Mouse (Mus musculus): ENCODE data around the gene Arpc2. TPM values are rescaled to one million over a fixed set of nuclear protein-coding genes. Genes with fewer than 3 reads are reported as not detected.
"Not testable (repeated sequence)": the region's sequence is repeated elsewhere in the genome, so short reads cannot be mapped to it uniquely, and the experiment has no call there.

Gene Arpc2
- polyA plus RNA-seq, 1 experiment, result 150 TPM

DNA sequence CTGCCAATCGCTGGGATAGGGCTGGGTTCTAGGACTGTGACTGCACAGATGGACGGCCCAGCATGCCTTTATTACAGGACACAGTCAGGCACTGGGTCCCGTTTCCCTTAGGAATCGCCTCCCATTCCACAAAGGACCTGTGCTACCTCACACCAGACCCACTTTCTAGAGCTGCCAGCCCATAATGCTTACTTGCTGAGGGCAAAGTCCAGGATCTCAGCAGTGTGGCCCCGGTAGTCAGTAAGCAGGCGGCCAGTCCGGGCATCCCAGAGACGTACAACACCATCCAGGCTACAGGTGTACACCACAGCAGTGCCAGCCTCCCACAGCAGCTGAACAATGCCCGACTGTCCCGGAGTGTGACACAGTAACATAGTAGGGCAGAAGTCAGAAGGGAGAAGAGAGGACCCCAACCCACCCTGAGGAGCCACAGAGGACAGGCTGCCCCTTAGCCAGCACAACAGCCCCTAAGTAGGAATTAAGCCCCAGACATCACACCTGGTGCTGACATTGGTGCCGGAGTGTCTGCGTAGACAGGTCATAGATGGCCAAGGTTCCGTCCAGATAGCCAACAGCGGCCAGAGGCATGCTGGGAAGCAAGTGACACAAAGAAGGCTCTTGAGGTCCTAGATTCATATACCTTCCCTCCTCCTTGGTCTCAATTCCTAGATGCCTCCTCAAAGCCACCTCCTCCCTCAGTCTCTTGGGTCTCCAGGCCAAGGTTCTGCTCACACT, 44.9 kb downstream of the Arpc2 start:
- Histone ChIP-seq H3K27ac (ENCODE audit: control insufficient read depth, insufficient read depth, low read depth, low read length, poor library complexity) (no peak overlapping the region), H3K4me3 (replicated peaks; ENCODE audit: control insufficient read depth, low read depth, low read length) (no peak overlapping the region), H3K4me1 (ENCODE audit: control insufficient read depth, insufficient read depth, low read length) (0 out of 2 replicates have a peak, but pooled peaks cover 1% of the 10 kb centered on the region)
- WGBS, result 89% methylated on average over 14 of the region's 14 CpGs
- TF ChIP-seq POLR2A (IDR thresholded peaks at IDR 0.05; ENCODE audit: borderline replicate concordance, control insufficient read depth, low read depth, low read length), result no peak
- TF ChIP-seq CTCF (IDR thresholded peaks at IDR 0.05; ENCODE audit: control insufficient read depth, insufficient read depth, low read length), result no peak

DNA sequence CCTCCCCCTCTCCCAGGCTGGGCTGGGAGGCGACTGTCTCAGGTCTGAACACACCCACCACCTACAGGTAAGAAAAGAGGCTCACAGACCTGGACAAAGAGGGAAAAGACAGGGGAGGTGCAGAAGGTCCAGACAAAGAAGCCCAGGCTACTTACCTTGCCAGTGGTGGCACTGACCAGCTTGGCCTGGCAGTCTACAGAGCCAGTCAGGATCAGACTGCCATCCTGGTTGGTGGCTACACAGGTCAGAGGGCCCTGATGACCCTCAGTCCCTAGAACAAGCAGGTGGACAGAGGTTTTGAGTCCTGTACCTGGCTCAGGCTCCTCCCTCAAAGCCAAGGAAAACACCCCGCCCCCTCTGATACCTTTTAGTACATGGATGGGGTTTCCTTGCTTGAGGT, 45.5 kb downstream of the Arpc2 start:
- no peak overlapping the region for H3K27ac ChIP-seq (ENCODE audit: control insufficient read depth, insufficient read depth, low read depth, low read length, poor library complexity)
- H3K4me3 ChIP-seq (replicated peaks; ENCODE audit: control insufficient read depth, low read depth, low read length), result no peak overlapping the region
- 0 out of 2 replicates have a peak, but pooled peaks cover 1% of the 10 kb centered on the region for H3K4me1 ChIP-seq (ENCODE audit: control insufficient read depth, insufficient read depth, low read length)
- WGBS, result 83% methylated on average over 2 of the region's 2 CpGs
- no peak for TF ChIP-seq POLR2A (IDR thresholded peaks at IDR 0.05; ENCODE audit: borderline replicate concordance, control insufficient read depth, low read depth, low read length)
- TF ChIP-seq CTCF (IDR thresholded peaks at IDR 0.05; ENCODE audit: control insufficient read depth, insufficient read depth, low read length), result no peak

DNA sequence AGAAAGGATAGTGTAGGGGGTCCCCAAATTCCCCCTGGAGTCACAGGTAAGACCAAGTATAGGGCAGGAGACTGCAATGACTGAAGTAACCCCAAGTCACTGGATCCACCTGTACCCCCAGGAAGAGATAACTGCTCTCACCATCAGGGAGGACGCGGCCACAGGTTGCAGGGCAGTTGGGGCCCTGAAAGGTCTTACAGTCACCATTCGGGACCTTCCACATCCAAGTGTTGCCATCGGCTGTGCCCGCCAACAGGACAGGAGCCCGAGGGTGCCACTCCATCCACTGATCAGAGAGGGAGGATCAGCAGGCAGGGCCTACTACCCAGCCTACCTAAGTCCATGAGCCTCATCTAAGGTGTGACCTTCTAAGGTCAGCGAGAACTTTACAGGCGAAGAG, 46.0 kb downstream of the Arpc2 start:
- Histone ChIP-seq H3K4me3 (replicated peaks; ENCODE audit: control insufficient read depth, low read depth, low read length) (no peak overlapping the region), H3K4me1 (ENCODE audit: control insufficient read depth, insufficient read depth, low read length) (0 out of 2 replicates have a peak, but pooled peaks cover 1% of the 10 kb centered on the region), H3K27ac (ENCODE audit: control insufficient read depth, insufficient read depth, low read depth, low read length, poor library complexity) (no peak overlapping the region)
- no peak for TF ChIP-seq POLR2A (IDR thresholded peaks at IDR 0.05; ENCODE audit: borderline replicate concordance, control insufficient read depth, low read depth, low read length)
- no peak for TF ChIP-seq CTCF (IDR thresholded peaks at IDR 0.05; ENCODE audit: control insufficient read depth, insufficient read depth, low read length)
- WGBS, result 93% methylated on average over 8 of the region's 8 CpGs

DNA sequence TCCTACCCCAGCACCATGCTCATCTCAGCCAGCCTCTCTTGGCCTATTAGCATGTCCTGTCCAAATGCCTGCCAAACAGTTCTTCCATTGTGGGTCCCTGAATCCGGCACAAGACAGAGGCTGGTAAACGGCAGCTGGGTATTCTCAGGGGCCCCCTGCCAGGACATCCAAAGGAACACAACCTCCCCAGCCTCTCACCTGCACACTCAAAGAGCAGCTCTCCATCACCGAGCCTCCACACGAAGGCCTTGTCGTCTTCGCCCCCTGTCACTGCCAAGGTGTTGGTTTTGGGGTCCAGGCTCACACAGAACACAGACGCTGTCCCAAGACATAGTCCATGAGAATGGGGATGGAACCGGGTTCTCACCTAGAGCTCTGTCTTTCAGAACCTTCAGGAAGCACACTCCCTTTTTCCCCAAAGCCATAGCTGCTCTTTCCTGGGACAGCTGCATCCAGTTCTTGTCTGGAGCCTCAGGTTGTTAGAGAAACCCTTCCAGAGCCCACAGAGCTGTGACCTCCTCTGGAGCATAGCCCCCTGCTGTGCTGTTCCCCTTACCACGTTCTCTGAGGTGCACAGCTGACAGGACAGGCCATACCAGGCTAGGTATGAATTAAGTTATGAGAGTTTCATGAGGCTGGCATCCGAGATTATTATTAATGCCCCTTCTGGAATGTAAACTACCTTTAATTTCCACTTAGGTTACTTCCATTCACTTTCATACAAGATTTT, 47.2 kb downstream of the Arpc2 start:
- 0 out of 2 replicates have a peak, but pooled peaks cover 1% of the 10 kb centered on the region for H3K4me1 ChIP-seq (ENCODE audit: control insufficient read depth, insufficient read depth, low read length)
- no peak overlapping the region for H3K4me3 ChIP-seq (replicated peaks; ENCODE audit: control insufficient read depth, low read depth, low read length)
- TF ChIP-seq CTCF (IDR thresholded peaks at IDR 0.05; ENCODE audit: control insufficient read depth, insufficient read depth, low read length), result no peak
- TF ChIP-seq POLR2A (IDR thresholded peaks at IDR 0.05; ENCODE audit: borderline replicate concordance, control insufficient read depth, low read depth, low read length), result no peak
- no peak overlapping the region for H3K27ac ChIP-seq (ENCODE audit: control insufficient read depth, insufficient read depth, low read depth, low read length, poor library complexity)
- WGBS, result 83% methylated on average over 10 of the region's 10 CpGs

DNA sequence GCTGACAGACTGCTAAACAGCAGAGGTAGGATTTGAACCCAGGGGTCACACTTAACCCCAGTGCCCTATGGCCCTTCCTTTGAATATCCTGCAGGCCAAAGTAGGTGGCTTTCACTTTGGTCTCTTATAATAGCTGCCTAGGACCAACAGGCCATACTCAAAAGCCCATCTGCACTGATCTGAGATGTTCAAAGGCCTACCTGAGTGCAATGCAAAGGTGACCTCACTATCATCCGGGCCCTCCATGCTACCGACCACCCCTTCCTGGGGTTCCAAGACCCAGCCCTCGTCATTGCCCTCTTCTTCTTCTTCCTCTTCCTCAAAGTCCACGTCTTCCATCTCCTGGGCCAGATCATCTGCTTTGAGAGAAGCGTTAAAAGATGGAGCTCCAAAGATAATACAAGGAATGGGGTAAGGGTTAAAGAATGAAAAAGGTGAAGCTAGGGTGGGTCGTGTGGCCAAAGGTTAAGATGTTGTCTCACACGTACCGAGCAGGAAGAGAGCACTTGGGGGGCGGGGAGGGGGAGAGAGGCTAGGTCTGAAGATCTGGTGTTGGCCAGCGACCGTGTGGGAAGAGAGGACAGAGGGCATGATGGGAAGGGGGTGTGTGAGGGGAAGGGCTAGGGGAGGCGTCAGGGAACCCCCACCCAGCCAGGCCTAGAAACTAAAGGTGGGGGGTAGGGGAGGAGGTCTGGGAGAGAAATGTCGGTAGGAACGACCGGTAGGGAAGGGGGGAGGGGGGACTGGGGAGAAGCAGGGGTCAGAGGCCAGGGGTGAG, 48.0 kb downstream of the Arpc2 start:
- peak overlapping the region; percentile 81 for H3K4me3 ChIP-seq (replicated peaks; ENCODE audit: control insufficient read depth, low read depth, low read length)
- H3K27ac ChIP-seq (ENCODE audit: control insufficient read depth, insufficient read depth, low read depth, low read length, poor library complexity), result peak overlapping the region; percentile 72
- 0 out of 2 replicates have a peak, but pooled peaks cover 1% of the 10 kb centered on the region for H3K4me1 ChIP-seq (ENCODE audit: control insufficient read depth, insufficient read depth, low read length)
- 6% methylated on average over 15 of the region's 15 CpGs for WGBS
- TF ChIP-seq POLR2A (IDR thresholded peaks at IDR 0.05; ENCODE audit: borderline replicate concordance, control insufficient read depth, low read depth, low read length) (no peak), CTCF (IDR thresholded peaks at IDR 0.05; ENCODE audit: control insufficient read depth, insufficient read depth, low read length) (no peak)

DNA sequence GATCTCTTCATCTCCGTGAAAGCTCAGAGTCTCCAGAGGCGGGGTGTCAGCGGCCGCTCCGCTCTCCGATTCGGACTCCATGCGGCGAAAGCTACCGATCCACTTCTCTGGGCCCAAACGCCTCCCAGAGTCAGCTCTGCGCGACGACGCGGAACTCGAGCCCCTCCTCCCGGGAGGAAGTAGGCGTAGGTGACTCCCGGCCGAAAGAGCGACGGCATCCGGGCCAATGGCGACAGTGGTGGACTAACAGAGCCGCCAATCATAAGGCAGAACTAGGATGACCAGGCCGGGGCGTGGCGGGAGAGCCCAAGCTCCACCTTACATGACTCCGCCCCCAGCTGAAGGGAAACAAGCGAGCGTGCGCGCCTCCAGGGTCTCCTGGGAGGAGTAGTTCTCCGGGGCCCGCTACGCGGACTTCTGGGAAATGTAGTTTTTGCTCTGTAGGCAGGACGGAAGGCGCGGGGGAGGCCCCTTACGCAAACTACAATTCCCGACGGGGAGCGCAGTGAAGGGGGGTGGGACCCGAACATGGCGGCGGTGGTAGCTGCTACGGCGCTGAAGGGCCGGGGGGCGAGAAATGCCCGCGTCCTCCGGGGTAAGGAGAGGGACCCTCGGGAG, 48.8 kb downstream of the Arpc2 start, which contains the start of the genes Aamp and Pnkd:
Gene Aamp, minus strand, starts transcription at position 196 of the 618 bp plus-strand sequence.
Gene Pnkd, plus strand, starts transcription at position 388 of the 618 bp plus-strand sequence.
- WGBS, result under 1% methylated on average over 56 of the region's 56 CpGs
- TF ChIP-seq POLR2A (IDR thresholded peaks at IDR 0.05; ENCODE audit: borderline replicate concordance, control insufficient read depth, low read depth, low read length) (peak; percentile 72; the same call in 1 of the 2 replicates), CTCF (IDR thresholded peaks at IDR 0.05; ENCODE audit: control insufficient read depth, insufficient read depth, low read length) (no peak; the same call in 1 of the 2 replicates)
- H3K27ac ChIP-seq (ENCODE audit: control insufficient read depth, insufficient read depth, low read depth, low read length, poor library complexity), result peak within 1 kb of the TSS; percentile 72
- H3K4me1 ChIP-seq (ENCODE audit: control insufficient read depth, insufficient read depth, low read length), result 0 out of 2 replicates have a peak, but pooled peaks cover 1% of the 10 kb centered on the region
- H3K4me3 ChIP-seq (replicated peaks; ENCODE audit: control insufficient read depth, low read depth, low read length), result peak within 1 kb of the TSS; percentile 81

DNA sequence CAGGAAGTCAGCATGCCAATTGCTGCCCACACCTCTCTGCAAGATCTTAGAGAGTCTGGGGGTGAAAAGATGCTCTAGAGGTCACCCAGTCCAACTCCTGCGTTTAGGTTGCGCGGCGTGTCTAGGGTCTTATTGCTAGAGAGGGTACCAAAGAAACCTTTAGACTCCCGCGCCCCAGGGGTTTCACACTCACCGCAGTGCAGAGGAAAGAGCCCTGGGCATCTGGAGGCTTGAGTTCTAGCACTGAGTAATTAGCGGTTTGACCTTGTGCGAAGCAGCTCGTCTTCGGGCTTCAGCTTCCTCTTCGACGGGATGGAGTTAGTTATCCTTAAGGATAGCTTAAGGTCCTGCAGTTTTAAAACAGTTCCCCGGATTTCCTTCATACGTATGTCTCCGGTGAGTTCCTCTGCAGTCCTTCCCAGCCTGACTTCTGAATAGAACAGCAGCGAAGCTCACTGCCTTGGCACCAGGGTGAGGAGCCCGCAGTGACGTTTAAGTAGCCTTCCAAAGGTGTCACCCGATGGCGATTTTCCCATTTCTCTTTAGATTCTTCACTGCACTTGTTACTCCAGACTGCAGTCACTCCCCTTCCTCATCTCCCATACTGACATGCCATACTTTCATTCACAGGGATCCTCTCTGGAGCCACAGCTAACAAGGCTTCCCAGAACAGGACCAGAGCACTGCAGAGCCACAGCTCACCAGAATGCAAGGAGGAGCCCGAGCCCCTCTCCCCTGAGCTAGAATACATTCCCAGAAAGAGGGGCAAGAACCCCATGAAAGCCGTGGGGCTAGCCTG, 49.5 kb downstream of the Arpc2 start:
- TF ChIP-seq CTCF (IDR thresholded peaks at IDR 0.05; ENCODE audit: control insufficient read depth, insufficient read depth, low read length) (no peak), POLR2A (IDR thresholded peaks at IDR 0.05; ENCODE audit: borderline replicate concordance, control insufficient read depth, low read depth, low read length) (no peak)
- Histone ChIP-seq H3K4me3 (replicated peaks; ENCODE audit: control insufficient read depth, low read depth, low read length) (peak overlapping the region; percentile 74), H3K4me1 (ENCODE audit: control insufficient read depth, insufficient read depth, low read length) (0 out of 2 replicates have a peak, but pooled peaks cover 1% of the 10 kb centered on the region), H3K27ac (ENCODE audit: control insufficient read depth, insufficient read depth, low read depth, low read length, poor library complexity) (no peak overlapping the region)
- WGBS, result 5% methylated on average over 23 of the region's 23 CpGs

DNA sequence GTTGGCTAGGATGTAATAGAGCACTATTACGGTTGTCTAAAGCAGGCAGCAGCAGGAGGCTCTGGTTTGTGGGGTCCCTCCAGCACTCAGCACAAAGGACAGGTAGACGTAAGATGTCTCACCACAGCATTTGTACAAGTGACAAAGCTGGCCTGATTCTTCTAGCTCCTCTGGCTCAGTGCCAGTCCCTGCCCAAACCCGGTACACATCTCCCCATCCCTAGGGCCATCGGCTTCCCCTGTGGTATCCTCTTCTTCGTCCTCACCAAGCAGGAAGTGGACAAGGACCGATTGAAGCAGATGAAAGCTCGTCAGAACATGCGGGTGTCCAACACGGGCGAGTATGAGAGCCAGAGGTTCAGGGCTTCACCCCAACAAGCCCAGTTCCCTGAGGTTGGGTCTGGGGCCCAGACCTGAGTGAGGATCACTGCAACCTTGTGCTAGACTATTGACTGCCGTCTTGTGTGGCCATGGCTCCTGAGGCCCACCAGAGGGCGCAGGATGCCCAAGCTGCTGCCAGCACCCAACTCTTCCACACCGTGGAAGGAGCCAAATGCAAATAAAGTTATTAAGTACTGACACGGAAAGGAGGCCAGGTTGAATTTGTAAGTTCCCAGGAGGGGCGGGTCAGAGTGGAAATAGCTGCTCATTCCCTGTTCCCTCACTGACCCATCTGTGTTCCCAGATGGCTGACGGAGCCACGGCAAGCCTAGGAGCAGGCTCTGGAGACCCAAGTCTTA, 51.2 kb downstream of the Arpc2 start:
- 56% methylated on average over 15 of the region's 17 CpGs for WGBS
- not testable (repeated sequence) for H3K27ac ChIP-seq (ENCODE audit: control insufficient read depth, insufficient read depth, low read depth, low read length, poor library complexity); H3K4me3 ChIP-seq (replicated peaks; ENCODE audit: control insufficient read depth, low read depth, low read length); H3K4me1 ChIP-seq (ENCODE audit: control insufficient read depth, insufficient read depth, low read length)

Data from bone marrow, adult 2 months (tissue).